Mouse (Mus musculus): ENCODE results near the gene Rab29. TPM values are rescaled to one million over a fixed set of nuclear protein-coding genes. Genes with fewer than 3 reads are reported as not detected.

Gene Rab29
- total RNA-seq, 2 experiments from 2014 or later = 20.2 to 22.9 TPM

DNA sequence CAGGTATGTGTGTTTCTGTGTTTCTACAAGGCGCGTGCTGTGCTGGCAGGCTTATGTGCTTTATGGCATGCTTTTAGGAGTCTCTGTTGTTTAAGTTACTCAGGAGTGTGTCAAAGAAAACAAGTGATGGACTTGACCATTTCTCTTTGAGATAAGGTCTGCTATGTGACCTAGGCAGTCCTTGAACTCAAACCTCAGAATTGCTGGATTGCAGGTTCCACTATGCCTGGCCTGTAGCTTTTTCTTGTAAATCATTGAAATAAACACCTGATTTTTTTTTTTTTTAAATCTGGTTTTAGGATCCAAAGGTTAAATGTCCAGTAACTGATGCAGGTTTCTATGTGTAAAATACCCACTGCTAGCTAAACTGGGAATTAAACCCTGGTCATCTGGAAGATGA, 52.0 kb downstream of the Rab29 start:
- no peak for ATAC-seq (replicated peaks; ENCODE audit: poor library complexity, severe bottlenecking)

DNA sequence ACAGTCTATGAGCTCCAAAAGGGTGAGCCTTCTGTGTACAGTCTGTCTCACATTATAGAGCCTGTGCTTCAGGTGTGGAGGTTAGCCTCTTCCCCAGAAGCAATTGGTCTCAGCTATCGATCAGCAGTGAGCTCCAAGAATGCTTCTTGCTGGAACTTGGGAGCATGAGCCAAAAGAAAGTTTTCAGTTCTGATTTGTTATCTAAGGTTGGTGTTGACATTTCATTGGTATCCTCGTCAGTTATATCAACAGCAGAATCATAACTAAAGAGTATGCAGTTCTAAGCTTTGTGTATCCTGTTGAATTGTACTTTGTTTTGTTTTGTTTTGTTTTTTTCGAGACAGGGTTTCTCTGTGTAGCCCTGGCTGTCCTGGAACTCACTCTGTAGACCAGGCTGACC, 55.1 kb downstream of the Rab29 start:
- ATAC-seq (replicated peaks; ENCODE audit: poor library complexity, severe bottlenecking) = no peak

Other genes starting within 250 kb of the Rab29 start
- gene Ctse, start 228.9 kb upstream of the Rab29 start, total RNA-seq (2014; fragmentation: Nextera tagmentation) = 1.7 and 7.5 TPM in 2 replicates
- 1.4 and 2.9 TPM in 2 replicates for gene Ctse, start 228.9 kb upstream of the Rab29 start, total RNA-seq (2017)
- gene Rab7b, start 178.5 kb upstream of the Rab29 start, total RNA-seq (2014; fragmentation: Nextera tagmentation) = 13.4 and 23.6 TPM in 2 replicates
- gene Rab7b, start 178.5 kb upstream of the Rab29 start, total RNA-seq (2017) = 28.4 and 32.8 TPM in 2 replicates
- not detected in 2 replicates for gene Slc26a9, start 123.2 kb upstream of the Rab29 start, total RNA-seq (2014; fragmentation: Nextera tagmentation)
- 0.04 TPM in 1 of 2 replicates, not detected in the other for gene Slc26a9, start 123.2 kb upstream of the Rab29 start, total RNA-seq (2017)
- 0.13 and 0.77 TPM in 2 replicates for gene Pm20d1, start 69.8 kb upstream of the Rab29 start, total RNA-seq (2014; fragmentation: Nextera tagmentation)
- gene Pm20d1, start 69.8 kb upstream of the Rab29 start, total RNA-seq (2017) = 0.05 and 0.13 TPM in 2 replicates
- 8.0 and 11.0 TPM in 2 replicates for gene Slc41a1, start 39.7 kb upstream of the Rab29 start, total RNA-seq (2014; fragmentation: Nextera tagmentation)
- gene Slc41a1, start 39.7 kb upstream of the Rab29 start, total RNA-seq (2017) = 3.1 and 7.4 TPM in 2 replicates
- 147 and 170 TPM in 2 replicates for gene Nucks1, start 43.3 kb downstream of the Rab29 start, total RNA-seq (2014; fragmentation: Nextera tagmentation)
- gene Nucks1, start 43.3 kb downstream of the Rab29 start, total RNA-seq (2017) = 341 and 364 TPM in 2 replicates
- 1.1 and 4.0 TPM in 2 replicates for gene Slc45a3, start 95.7 kb downstream of the Rab29 start, total RNA-seq (2014; fragmentation: Nextera tagmentation)
- gene Slc45a3, start 95.7 kb downstream of the Rab29 start, total RNA-seq (2017) = 0.65 and 0.82 TPM in 2 replicates
- 83.3 and 104 TPM in 2 replicates for gene Elk4, start 140.4 kb downstream of the Rab29 start, total RNA-seq (2014; fragmentation: Nextera tagmentation)
- gene Elk4, start 140.4 kb downstream of the Rab29 start, total RNA-seq (2017) = 51.9 and 63.8 TPM in 2 replicates
- gene Mfsd4a, start 200.8 kb downstream of the Rab29 start, total RNA-seq (2014; fragmentation: Nextera tagmentation) = not detected in 2 replicates
- 0.82 and 4.8 TPM in 2 replicates for gene Mfsd4a, start 200.8 kb downstream of the Rab29 start, total RNA-seq (2017)

All from granulocyte monocyte progenitor cell, adult 5-6 weeks (primary cell).